ENCODE assay signal across 8 mouse cellular contexts in the genomic region with DNA sequence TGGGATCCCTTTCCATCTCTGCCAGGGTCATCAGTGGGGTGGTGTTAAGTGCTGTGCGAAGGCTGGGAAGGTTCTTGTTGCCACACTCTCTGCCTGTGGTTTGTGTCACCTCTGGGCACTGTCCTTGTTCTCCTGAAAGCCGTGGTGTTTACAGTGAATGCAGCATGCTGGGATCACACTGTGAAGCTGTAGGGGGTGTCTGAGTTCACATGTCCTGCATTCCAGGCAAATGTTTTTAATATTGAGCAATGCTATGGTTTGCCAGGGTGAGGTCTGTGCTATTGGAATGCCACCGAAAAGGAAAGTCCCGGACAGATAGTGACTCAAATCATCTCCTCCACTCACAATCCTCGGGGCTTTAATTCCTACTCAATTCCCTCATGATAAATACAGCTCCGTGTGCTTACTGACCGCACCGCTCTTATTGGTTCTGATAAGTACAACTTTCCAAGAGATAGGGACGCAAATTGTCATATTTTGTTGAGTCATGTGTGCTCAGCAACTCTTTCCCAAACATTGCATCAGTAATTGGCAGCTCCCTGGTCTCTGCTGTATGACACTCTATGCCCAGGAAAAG.
DNase-seq lines count a peak whose midpoint lies in the region; ATAC-seq and TF ChIP-seq lines count a peak whose summit lies in the region.

No protein-coding gene starts in this region.

- H3K79me2 ChIP-seq in MEL (ENCODE audit: control insufficient read depth, insufficient read depth, low read length, poor library complexity) (no peaks in the 10 kb centered on the region; the same call in 1 of the 2 replicates), myocyte (ENCODE audit: control insufficient read depth, insufficient read depth) (no peaks in the 10 kb centered on the region)

- TF ChIP-seq RAD21 in MEL (IDR thresholded peaks at IDR 0.05; ENCODE audit: low read depth, low read length): no peak

- peak; percentile 91 to 95 for TF ChIP-seq EP300 in MEL (IDR thresholded peaks at IDR 0.05; ENCODE audit: low read depth in 1 of 2, low read length in 2 of 2)

- no peak for ATAC-seq in hindbrain, embryonic 13.5 days (ENCODE audit: low FRiP score)

- no peak overlapping the region for H3ac ChIP-seq in myocyte (ENCODE audit: control insufficient read depth, insufficient read length)

- no peak for TF ChIP-seq CTCF in MEL (IDR thresholded peaks at IDR 0.05 in 2 of 3, conservative IDR thresholded peaks at IDR 0.05 in 1 of 3; ENCODE audit: control insufficient read depth in 1 of 3, insufficient read depth in 1 of 3, low read depth in 2 of 3, low read length in 3 of 3, poor library complexity in 1 of 3, severe bottlenecking in 1 of 3)
- no peak for TF ChIP-seq CTCF in thymus, adult 2 months (IDR thresholded peaks at IDR 0.05; ENCODE audit: borderline replicate concordance, control insufficient read depth, extremely low read depth, insufficient read depth, low read length, poor library complexity)

- H3K4me3 ChIP-seq in MEL (ENCODE audit: control insufficient read depth in 1 of 2, insufficient read depth in 1 of 2, low read depth in 2 of 2, low read length in 2 of 2): peak overlapping the region; percentile 44 to 60
- H3K4me3 ChIP-seq in myocyte: no peak overlapping the region
- no peak overlapping the region for H3K4me3 ChIP-seq in hindbrain, embryonic 13.5 days
- H3K4me3 ChIP-seq in thymus, adult 2 months (ENCODE audit: control insufficient read depth, insufficient read depth, low read length): no peak overlapping the region

- H3K27me3 ChIP-seq in MEL (ENCODE audit: control insufficient read depth in 1 of 2, insufficient read depth in 2 of 2, low read length in 2 of 2) (no peaks in the 10 kb centered on the region; a peak in 1 of 4 replicates), myocyte (ENCODE audit: control insufficient read depth, insufficient read depth, insufficient read length) (no peaks in the 10 kb centered on the region)
- no peaks in the 10 kb centered on the region for H3K27me3 ChIP-seq in hindbrain, embryonic 13.5 days
- no peaks in the 10 kb centered on the region for H3K27me3 ChIP-seq in thymus, adult 2 months (ENCODE audit: control insufficient read depth, insufficient read depth, low read length)

- peak; percentile 90 for DNase-seq in MEL (ENCODE audit: low read depth, low spot score)
- DNase-seq in adrenal gland, postnatal 25 days: peak; percentile 5
- DNase-seq in heart, adult 11 months: peak; percentile 98
- peak; percentile 7 to 27 for DNase-seq in kidney, postnatal 4 days
- DNase-seq in layer of hippocampus, postnatal 36 days: no peak
- no peak for DNase-seq in thymus, adult 2 months

- peak overlapping the region; percentile 98 for H3K27ac ChIP-seq in MEL (ENCODE audit: control insufficient read depth, low read depth, low read length)
- H3K27ac ChIP-seq in hindbrain, embryonic 13.5 days: no peak overlapping the region
- H3K27ac ChIP-seq in thymus, adult 2 months (ENCODE audit: control insufficient read depth, insufficient read depth, low read length): no peak overlapping the region

- peak overlapping the region; percentile 65 for H3K9ac ChIP-seq in MEL (ENCODE audit: control insufficient read depth, low read depth, low read length, poor library complexity, severe bottlenecking)
- H3K9ac ChIP-seq in hindbrain, embryonic 13.5 days: no peak overlapping the region

- peaks cover 19 to 42% of the 10 kb centered on the region in 2 experiments; a peak in 3 of 4 replicates for H3K4me1 ChIP-seq in MEL (ENCODE audit: control insufficient read depth in 1 of 2, insufficient read depth in 2 of 2, low read length in 2 of 2)
- H3K4me1 ChIP-seq in hindbrain, embryonic 13.5 days (replicated peaks): peaks cover 12% of the 10 kb centered on the region
- H3K4me1 ChIP-seq in thymus, adult 2 months (replicated peaks; ENCODE audit: control insufficient read depth, insufficient read depth, low read length): no peaks in the 10 kb centered on the region

- 56% methylated on average over 9 of the region's 9 CpGs for WGBS in hindbrain, embryonic 13.5 days
- WGBS in thymus, adult 2 months: 82% methylated on average over 9 of the region's 9 CpGs

- H3K36me3 ChIP-seq in MEL (ENCODE audit: control insufficient read depth in 1 of 2, insufficient read depth in 2 of 2, low read length in 2 of 2) (peaks cover 0 to 47% of the 10 kb centered on the region in 2 experiments; a peak in 2 of 4 replicates), myocyte (ENCODE audit: control insufficient read depth, insufficient read depth) (no peaks in the 10 kb centered on the region)
- no peaks in the 10 kb centered on the region for H3K36me3 ChIP-seq in hindbrain, embryonic 13.5 days
- no peaks in the 10 kb centered on the region for H3K36me3 ChIP-seq in thymus, adult 2 months (ENCODE audit: control insufficient read depth, insufficient read depth, low read length)

- TF ChIP-seq POLR2A in MEL (IDR thresholded peaks at IDR 0.05; ENCODE audit: control insufficient read depth in 1 of 2, insufficient read depth in 1 of 2, low read depth in 1 of 2, low read length in 2 of 2, poor library complexity in 1 of 2) (peak in 1 of 2 experiments; percentile 31; a peak in 1 of 4 replicates), myocyte (IDR thresholded peaks at IDR 0.05; ENCODE audit: insufficient read length, low read depth) (peak; percentile 59)
- TF ChIP-seq POLR2A in thymus, adult 2 months (IDR thresholded peaks at IDR 0.05; ENCODE audit: control insufficient read depth, extremely low read depth, insufficient read depth, low read length, poor library complexity): no peak

- no peaks in the 10 kb centered on the region for H3K9me3 ChIP-seq in MEL (replicated peaks; ENCODE audit: insufficient read depth, low read length)
- no peaks in the 10 kb centered on the region for H3K9me3 ChIP-seq in hindbrain, embryonic 13.5 days

- peak overlapping the region; percentile 75 for H3K4me2 ChIP-seq in myocyte (ENCODE audit: low read depth)
- no peak overlapping the region for H3K4me2 ChIP-seq in hindbrain, embryonic 13.5 days

TF ChIP-seq in MEL, 35 proteins besides CTCF, POLR2A, EP300 and RAD21 (continues in another document):
- TF ChIP-seq GABPA (IDR thresholded peaks at IDR 0.05; ENCODE audit: low read depth, low read length): peak; percentile 98
- peak; percentile 26; the same call in 1 of the 2 replicates for TF ChIP-seq E2F4 (IDR thresholded peaks at IDR 0.05; ENCODE audit: borderline replicate concordance, low read depth, low read length)
- peak; percentile 84 for TF ChIP-seq GATA1 (IDR thresholded peaks at IDR 0.05; ENCODE audit: low read depth, low read length)
- peak; percentile 64 for TF ChIP-seq BHLHE40 (IDR thresholded peaks at IDR 0.05; ENCODE audit: borderline replicate concordance, low read depth, low read length)
- no peak for TF ChIP-seq ZKSCAN1 (IDR thresholded peaks at IDR 0.05; ENCODE audit: low read depth, low read length)
- TF ChIP-seq MEF2A (IDR thresholded peaks at IDR 0.05; ENCODE audit: extremely low read depth, insufficient replicate concordance, low read depth, low read length, poor library complexity, severe bottlenecking): peak; percentile 20; the same call in 1 of the 2 replicates
- TF ChIP-seq TBP (IDR thresholded peaks at IDR 0.05; ENCODE audit: low read depth, low read length): peak; percentile 12; the same call in 1 of the 2 replicates
- no peak for TF ChIP-seq TAL1 (IDR thresholded peaks at IDR 0.05; ENCODE audit: low read length)
- TF ChIP-seq HCFC1 (IDR thresholded peaks at IDR 0.05; ENCODE audit: low read depth, low read length): no peak; the same call in 1 of the 2 replicates
- peak; percentile 96 for TF ChIP-seq ETS1 (IDR thresholded peaks at IDR 0.05; ENCODE audit: low read depth, low read length)
- no peak for TF ChIP-seq POLR2AphosphoS5 (IDR thresholded peaks at IDR 0.05; ENCODE audit: borderline replicate concordance, low read depth, low read length)
- no peak for TF ChIP-seq NELFE (IDR thresholded peaks at IDR 0.05; ENCODE audit: low read depth, low read length)
- TF ChIP-seq ELF1 (IDR thresholded peaks at IDR 0.05; ENCODE audit: low read depth, low read length): no peak
- TF ChIP-seq TCF12 (IDR thresholded peaks at IDR 0.05; ENCODE audit: low read depth, low read length): peak; percentile 81; the same call in 1 of the 2 replicates
- TF ChIP-seq MAZ (IDR thresholded peaks at IDR 0.05; ENCODE audit: low read depth, low read length): no peak
- no peak for TF ChIP-seq CHD1 (IDR thresholded peaks at IDR 0.05; ENCODE audit: low read depth, low read length)

TF ChIP-seq in myocyte, 11 proteins besides CTCF, POLR2A, EP300 and RAD21:
- TF ChIP-seq TCF3 (IDR thresholded peaks at IDR 0.05; ENCODE audit: insufficient read length, low read depth) (peak; percentile 13), MYOG (IDR thresholded peaks at IDR 0.05; ENCODE audit: control insufficient read depth in 1 of 3, insufficient read depth in 1 of 3, insufficient read length in 2 of 3, low read depth in 2 of 3) (peak in 1 of 3 experiments; percentile 75), MAX (IDR thresholded peaks at IDR 0.05; ENCODE audit: low read depth) (peak; percentile 87), TCF12 (IDR thresholded peaks at IDR 0.05; ENCODE audit: insufficient read depth, poor library complexity, severe bottlenecking) (peak; percentile 21), MYOD1 (IDR thresholded peaks at IDR 0.05; ENCODE audit: control insufficient read depth in 1 of 3, insufficient read length in 2 of 3, low read depth in 2 of 3) (peak in 1 of 3 experiments; percentile 58), SRF (IDR thresholded peaks at IDR 0.05; ENCODE audit: control insufficient read depth, insufficient read length, low read depth) (no peak), REST (IDR thresholded peaks at IDR 0.05; ENCODE audit: insufficient read depth, insufficient read length) (no peak), USF1 (IDR thresholded peaks at IDR 0.05; ENCODE audit: low read depth) (peak; percentile 59), CEBPB (IDR thresholded peaks at IDR 0.05; ENCODE audit: insufficient read depth, poor library complexity, severe bottlenecking) (peak; percentile 98), POLR2AphosphoS2 (IDR thresholded peaks at IDR 0.05; ENCODE audit: insufficient read length, low read depth) (peak; percentile 66), E2F4 (IDR thresholded peaks at IDR 0.05; ENCODE audit: insufficient read depth) (no peak)

Comparison
In these comparisons a context has a peak if more than half of its experiments do, and no peak if none do; other contexts are left out.
1. DNase-seq: peak in MEL (single experiment), adrenal gland, postnatal 25 days (single experiment), heart, adult 11 months (single experiment) and kidney, postnatal 4 days (2 of 2); none in layer of hippocampus, postnatal 36 days (0 of 2) and thymus, adult 2 months (single experiment).
2. H3K4me3 ChIP-seq: peak in MEL (2 of 2); none in myocyte (single experiment), hindbrain, embryonic 13.5 days (single experiment) and thymus, adult 2 months (single experiment).